Mouse (Mus musculus) urinary bladder, postnatal 14 days (tissue): ENCODE measurements around the gene Nol11.
A peak's percentile ranks its signal among the peaks of the same experiment; 100 is the strongest.

Experiments used
- DNase-seq: peaks from one replicate; pipeline ENCODE4 v3.0.0; 2021; ENCODE audit warnings: low spot score

The Nol11 gene

GRCm38 (mm10) chr11:107188565-107189552 lies at the start of gene Nol11:
Gene Nol11, minus strand, starts transcription at chr11:107189381.
- DNase-seq, result peak; percentile 98

GRCm38 (mm10) chr11:107238506-107238905 lies 49.3 kb upstream of the Nol11 start:
- DNase-seq, result no peak

- DNase-seq, result no peak
These were observed 48.4 kb upstream of the Nol11 start for GRCm38 (mm10) chr11:107237532-107237931.

GRCm38 (mm10) chr11:107233252-107233890 lies 44.2 kb upstream of the Nol11 start:
- no peak for DNase-seq

GRCm38 (mm10) chr11:107230128-107230527 lies 40.9 kb upstream of the Nol11 start:
- no peak for DNase-seq

GRCm38 (mm10) chr11:107226431-107226830 lies 37.2 kb upstream of the Nol11 start:
- DNase-seq, result no peak

GRCm38 (mm10) chr11:107226013-107226412 lies 36.8 kb upstream of the Nol11 start:
- DNase-seq, result no peak

- DNase-seq, result no peak
These were observed 36.1 kb upstream of the Nol11 start for GRCm38 (mm10) chr11:107225301-107225700.

GRCm38 (mm10) chr11:107223667-107224214 lies 34.6 kb upstream of the Nol11 start:
- DNase-seq, result no peak

- no peak for DNase-seq
These were observed 34.0 kb upstream of the Nol11 start for GRCm38 (mm10) chr11:107223169-107223561.

GRCm38 (mm10) chr11:107222531-107223168 lies 33.5 kb upstream of the Nol11 start:
- no peak for DNase-seq

GRCm38 (mm10) chr11:107215111-107215510 lies 25.9 kb upstream of the Nol11 start:
- no peak for DNase-seq

GRCm38 (mm10) chr11:107213745-107214144 lies 24.6 kb upstream of the Nol11 start:
- no peak for DNase-seq

GRCm38 (mm10) chr11:107209818-107210217 lies 20.6 kb upstream of the Nol11 start:
- no peak for DNase-seq

GRCm38 (mm10) chr11:107201773-107202172 lies 12.6 kb upstream of the Nol11 start:
- DNase-seq, result no peak

- no peak for DNase-seq
These were observed 10.1 kb upstream of the Nol11 start for GRCm38 (mm10) chr11:107199281-107199680.

- no peak for DNase-seq
These were observed 6.2 kb upstream of the Nol11 start for GRCm38 (mm10) chr11:107195334-107195733.

GRCm38 (mm10) chr11:107190376-107190775 lies 1.2 kb upstream of the Nol11 start:
- peak; percentile 14 for DNase-seq

GRCm38 (mm10) chr11:107183777-107184176 lies 5.4 kb downstream of the Nol11 start:
- no peak for DNase-seq

- DNase-seq, result no peak
These were observed 28.0 kb downstream of the Nol11 start for GRCm38 (mm10) chr11:107161215-107161614.

- no peak for DNase-seq
These were observed 30.1 kb downstream of the Nol11 start for GRCm38 (mm10) chr11:107159034-107159433.

- DNase-seq, result peak; percentile 35
These were observed 32.1 kb downstream of the Nol11 start for GRCm38 (mm10) chr11:107156977-107157642.
